Mouse (Mus musculus): ENCODE data around the gene Izumo3.
"Not testable (repeated sequence)": the region's sequence is repeated elsewhere in the genome, so short reads cannot be mapped to it uniquely, and the experiment has no call there.

The Izumo3 gene

DNA sequence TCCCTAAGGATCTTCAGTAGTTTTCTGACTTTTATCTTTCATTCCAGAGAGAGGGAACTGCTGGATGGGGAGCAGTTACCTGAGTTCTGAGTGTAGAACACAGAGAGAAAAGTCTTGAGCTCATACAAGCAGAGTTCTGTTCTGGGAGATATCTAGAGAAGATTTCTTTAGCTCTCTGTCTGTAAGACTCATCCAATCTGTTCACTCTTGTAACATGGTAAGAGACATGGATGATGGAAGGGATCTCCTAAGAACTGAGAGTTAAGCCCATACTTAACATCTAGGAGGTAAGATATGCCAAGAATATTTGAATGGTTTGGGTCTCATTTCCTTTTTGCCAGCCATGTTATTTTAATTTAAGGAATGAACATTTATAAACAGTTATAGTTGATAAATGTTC, at the start of gene Izumo3:
TSS of gene Izumo3 (minus strand) at position 101 of the 400 bp plus-strand sequence.
- no peak for DNase-seq

DNA sequence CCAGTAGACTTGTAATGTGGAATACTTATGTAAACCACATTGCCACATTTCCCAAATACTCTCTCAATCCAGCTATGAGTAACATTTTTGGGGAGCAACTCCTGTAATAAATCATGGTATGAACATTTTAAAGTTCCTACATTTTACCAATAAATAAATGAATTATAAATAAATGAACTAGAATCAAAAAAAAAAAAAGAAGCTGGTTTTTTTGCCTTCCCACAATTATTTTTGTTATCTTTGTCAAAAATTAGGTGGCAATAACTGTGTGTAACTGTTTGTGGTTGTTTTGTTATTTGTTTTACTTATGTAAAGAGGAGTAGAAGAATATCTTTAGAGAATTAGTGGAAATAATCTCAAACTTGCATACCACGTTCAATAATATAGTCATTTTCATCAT, 44.6 kb upstream of the Izumo3 start, which contains the start of gene Gm12666:
TSS of gene Gm12666 (minus strand) at position 101 of the 400 bp plus-strand sequence.
- not testable (repeated sequence) for DNase-seq

DNA sequence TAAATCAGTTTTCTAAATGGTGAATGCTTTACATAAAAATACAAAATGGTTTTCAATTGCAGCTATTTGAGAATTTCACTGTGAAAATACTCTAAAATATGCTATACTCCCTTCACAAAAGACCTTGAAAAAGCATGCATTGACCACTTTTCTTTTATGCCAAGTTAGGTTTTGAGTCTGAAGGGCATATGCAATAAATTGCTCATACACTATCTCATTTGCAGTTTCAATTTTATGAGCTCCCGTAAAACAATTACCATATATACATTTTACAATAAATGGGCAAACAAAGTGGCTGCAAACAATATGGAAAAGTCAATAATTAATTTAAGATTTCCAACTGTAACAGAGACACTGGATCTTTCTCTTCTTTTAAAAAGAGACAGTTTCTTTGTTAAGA, 5.6 kb upstream of the Izumo3 start:
- DNase-seq = no peak

DNA sequence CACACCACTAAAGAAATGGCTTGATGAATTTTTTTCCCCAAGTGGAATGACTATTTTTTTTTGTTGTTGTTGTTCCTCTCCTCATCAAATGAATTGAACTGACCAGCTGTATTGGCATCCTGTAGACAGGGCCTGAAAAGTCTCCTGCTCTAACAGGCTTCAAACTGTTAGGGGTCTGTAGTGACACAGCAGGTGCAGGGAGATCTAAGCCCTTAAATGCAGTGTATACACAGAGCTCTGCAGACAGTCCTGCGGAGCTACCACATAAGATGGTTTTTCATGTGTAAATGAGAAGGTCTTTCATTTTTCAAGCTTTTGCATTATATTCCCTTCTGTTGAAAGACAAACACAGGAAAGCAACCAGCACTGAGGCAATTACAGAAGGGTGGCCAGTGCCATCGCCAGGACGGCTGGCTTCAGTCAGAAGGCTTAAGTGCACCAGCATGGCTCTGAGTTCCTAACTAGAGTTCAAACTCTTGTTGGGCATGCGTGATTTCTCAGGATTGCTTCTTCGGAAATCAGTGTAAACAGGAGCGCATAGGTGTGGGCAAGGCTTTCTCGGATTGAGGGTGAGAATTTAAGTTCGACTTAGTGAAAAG, 35.5 kb downstream of the Izumo3 start:
- no peak for DNase-seq

- no peak for DNase-seq
Measured at GRCm38 (mm10) chr4:92097386-92097785, 49.6 kb downstream of the Izumo3 start.

GRCm38 (mm10) chr4:92095951-92096350, 51.1 kb downstream of the Izumo3 start:
- DNase-seq = no peak
